ENCODE assay signal across 10 mouse cellular contexts in genomic region chr10:120686123-120686522, GRCm38 (mm10).
A peak's percentile ranks its signal among the peaks of the same experiment; 100 is the strongest.
DNase-seq lines count a peak whose midpoint lies in the region; ATAC-seq lines count a peak whose summit lies in the region.
"Had no signal": no experiment of that assay in that cellular context is flagged by ENCODE, and none has a peak within 500 bp of the region (broad histone marks: within the 10 kb centered on the region; RNA-seq: fewer than 3 reads in every experiment).

No protein-coding gene starts in this region.

- H3K27me3 ChIP-seq in stomach, embryonic 15.5 days (replicated peaks): no peaks in the 10 kb centered on the region
- H3K27me3 ChIP-seq: embryonic facial prominence, embryonic 15.5 days had no signal

- H3K9me3 ChIP-seq in stomach, embryonic 15.5 days: no peaks in the 10 kb centered on the region
- H3K9me3 ChIP-seq: embryonic facial prominence, embryonic 15.5 days had no signal

- H3K4me1 ChIP-seq in stomach, embryonic 15.5 days: no peaks in the 10 kb centered on the region; the same call in 1 of the 2 replicates
- H3K4me1 ChIP-seq: embryonic facial prominence, embryonic 15.5 days had no signal

- DNase-seq in kidney, postnatal 10 days: peak; percentile 56
- DNase-seq in kidney, adult 18-20 months: no peak
- peak; percentile 64 for DNase-seq in embryo, embryonic 10.5 days (ENCODE audit: low spot score)
- peak; percentile 50 for DNase-seq in liver
- DNase-seq in spleen, adult 18-20 months: no peak
- DNase-seq in urinary bladder, adult 2 months (ENCODE audit: low spot score): no peak
- DNase-seq: gastrocnemius, postnatal 25 days had no signal

- H3K4me3 ChIP-seq in stomach, embryonic 15.5 days (replicated peaks): no peak overlapping the region
- H3K4me3 ChIP-seq: embryonic facial prominence, embryonic 15.5 days; myocyte had no signal

- H3K4me2 ChIP-seq in stomach, embryonic 15.5 days: no peak overlapping the region
- H3K4me2 ChIP-seq: embryonic facial prominence, embryonic 15.5 days had no signal

- 25% methylated on average over 10 of the region's 10 CpGs for WGBS in stomach, embryonic 15.5 days

- no peaks in the 10 kb centered on the region for H3K36me3 ChIP-seq in stomach, embryonic 15.5 days
- H3K36me3 ChIP-seq: embryonic facial prominence, embryonic 15.5 days had no signal

- H3K27ac ChIP-seq in stomach, embryonic 15.5 days: peak overlapping the region; percentile 55
- H3K27ac ChIP-seq: embryonic facial prominence, embryonic 15.5 days had no signal

- peak; percentile 47; the same call in 1 of the 2 replicates for ATAC-seq in stomach, embryonic 15.5 days (ENCODE audit: insufficient read depth, low FRiP score, low read depth)

- H3K9ac ChIP-seq in stomach, embryonic 15.5 days: no peak overlapping the region
- H3K9ac ChIP-seq: embryonic facial prominence, embryonic 15.5 days had no signal

Comparison
In these comparisons a context has a peak if more than half of its experiments do, and no peak if none do; other contexts are left out.
1. DNase-seq: peak in kidney, postnatal 10 days (single experiment), embryo, embryonic 10.5 days (single experiment) and liver (single experiment); none in kidney, adult 18-20 months (single experiment), spleen, adult 18-20 months (0 of 2) and urinary bladder, adult 2 months (single experiment).